Mouse (Mus musculus) limb, embryonic 13.5 days (tissue): ENCODE measurements around the gene Grip1. TPM values are rescaled to one million over a fixed set of nuclear protein-coding genes. Genes with fewer than 3 reads are reported as not detected.

Experiments used
- ATAC-seq: fragments of 200-750 bp; cut with Nextera tagmentation; 2 replicates; pipeline ENCODE4 v1.8.0; 2017; ENCODE audit warnings: low read depth, moderate number of reproducible peaks, moderate TSS enrichment; ENCODE audit not compliant: low FRiP score
- H3K27ac ChIP-seq: fragments of 300-500 bp; sonication (generic); 2 replicates; pipeline ENCODE4 v1.5.1; 2015; ENCODE audit warnings: inconsistent platforms, mild to moderate bottlenecking, moderate library complexity
- H3K27me3 ChIP-seq: fragments of 300-500 bp; sonication (generic); 2 replicates; pipeline ENCODE4 v1.6.1; 2015; ENCODE audit warnings: mild to moderate bottlenecking, inconsistent platforms
- H3K36me3 ChIP-seq: fragments of 300-500 bp; sonication (generic); 2 replicates; pipeline ENCODE4 v1.6.1; 2015; ENCODE audit warnings: inconsistent platforms, mild to moderate bottlenecking, moderate library complexity
- H3K4me1 ChIP-seq: fragments of 300-500 bp; sonication (generic); 2 replicates; pipeline ENCODE4 v1.6.1; 2015; ENCODE audit warnings: inconsistent platforms
- H3K4me2 ChIP-seq: fragments of 300-500 bp; sonication (generic); replicated peaks from 2 replicates; pipeline ENCODE4 v1.6.1; 2015; ENCODE audit warnings: inconsistent platforms, mild to moderate bottlenecking, moderate library complexity
- H3K4me3 ChIP-seq: fragments of 300-500 bp; sonication (generic); 2 replicates; pipeline ENCODE4 v1.5.1; 2015; ENCODE audit warnings: moderate library complexity, mild to moderate bottlenecking, inconsistent platforms
- H3K9ac ChIP-seq: fragments of 300-500 bp; sonication (generic); 2 replicates; pipeline ENCODE4 v1.6.1; 2015; ENCODE audit warnings: mild to moderate bottlenecking, inconsistent platforms
- H3K9me3 ChIP-seq: fragments of 300-500 bp; sonication (generic); 2 replicates; pipeline ENCODE4 v1.6.1; 2016; ENCODE audit warnings: inconsistent platforms
- WGBS: fragments of 180-500 bp; shearing (Covaris S2); methylation state at CpG from one replicate; pipeline ENCODE4 v1.1.7; 2015; 5-methylcytosine and 5-hydroxymethylcytosine counted together
- polyA plus RNA-seq: library from polyadenylated mRNA; unstranded; fragments of >200 nt; fragmentation: Nextera tagmentation; extraction: Ambion mirVana; gene quantifications from 2 replicates; pipeline ENCODE4 v1.2.1, GENCODE M21; 2015

Grip1 gene
- polyA plus RNA-seq, 1 experiment from 2014 or later = 5.1 TPM

DNA sequence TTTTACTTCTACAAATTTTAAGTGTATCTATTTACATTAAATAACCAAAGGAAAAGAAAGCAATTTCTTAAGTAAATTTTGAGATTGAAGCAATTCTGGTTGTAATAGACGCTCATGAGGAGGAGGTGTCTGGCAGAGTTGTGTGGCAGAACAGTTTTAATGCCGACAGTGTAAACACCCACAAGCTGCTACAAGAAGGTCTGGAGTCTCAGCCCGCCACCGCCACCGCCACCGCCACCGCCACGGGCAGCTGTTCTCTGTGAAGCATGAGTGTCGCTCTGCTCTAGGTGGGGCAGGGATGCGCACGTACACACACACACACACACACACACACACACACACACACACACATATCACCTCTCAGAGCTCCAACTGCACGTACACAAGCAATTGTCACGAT lies 558.7 kb downstream of the Grip1 start:
- Histone ChIP-seq H3K9ac (no peak overlapping the region), H3K9me3 (no peaks in the 10 kb centered on the region), H3K27me3 (no peaks in the 10 kb centered on the region), H3K36me3 (peaks cover 7% of the 10 kb centered on the region; the same call in 1 of the 2 replicates), H3K4me3 (no peak overlapping the region), H3K4me1 (peaks cover 10% of the 10 kb centered on the region), H3K4me2 (no peak overlapping the region), H3K27ac (no peak overlapping the region)
- 88% methylated on average over 13 of the region's 13 CpGs for WGBS
- ATAC-seq = no peak

GRCm38 (mm10) chr10:120015117-120015516 lies 561.5 kb downstream of the Grip1 start:
- no peak overlapping the region for H3K4me2 ChIP-seq
- H3K27me3 ChIP-seq = no peaks in the 10 kb centered on the region
- H3K9me3 ChIP-seq = no peaks in the 10 kb centered on the region
- peaks cover 3% of the 10 kb centered on the region; the same call in 1 of the 2 replicates for H3K36me3 ChIP-seq
- no peak overlapping the region for H3K4me3 ChIP-seq
- H3K9ac ChIP-seq = no peak overlapping the region
- no peak for ATAC-seq
- peaks cover 6% of the 10 kb centered on the region; the same call in 1 of the 2 replicates for H3K4me1 ChIP-seq
- H3K27ac ChIP-seq = no peak overlapping the region
- WGBS = 84% methylated on average over 3 of the region's 3 CpGs

- ATAC-seq = 0 out of 2 replicates have a peak, but pooled peaks have one; percentile 8
- WGBS = 76% methylated on average over 10 of the region's 10 CpGs
These were observed 572.8 kb downstream of the Grip1 start for GRCm38 (mm10) chr10:120026437-120026836.

GRCm38 (mm10) chr10:120030901-120031300 lies 577.3 kb downstream of the Grip1 start:
- no peak overlapping the region for H3K9ac ChIP-seq
- no peak overlapping the region for H3K4me3 ChIP-seq
- no peaks in the 10 kb centered on the region for H3K36me3 ChIP-seq
- H3K4me2 ChIP-seq = no peak overlapping the region
- H3K27ac ChIP-seq = no peak overlapping the region
- no peaks in the 10 kb centered on the region for H3K4me1 ChIP-seq
- H3K27me3 ChIP-seq = no peaks in the 10 kb centered on the region
- H3K9me3 ChIP-seq = no peaks in the 10 kb centered on the region
- WGBS = 90% methylated on average over 6 of the region's 6 CpGs
- ATAC-seq = no peak

More at GRCm38 (mm10) chr10:120026437-120026836, 572.8 kb downstream of the Grip1 start:
- Histone ChIP-seq H3K4me2 (no peak overlapping the region), H3K9me3 (no peaks in the 10 kb centered on the region), H3K27me3 (no peaks in the 10 kb centered on the region), H3K36me3 (no peaks in the 10 kb centered on the region), H3K27ac (no peak overlapping the region), H3K9ac (no peak overlapping the region), H3K4me1 (no peaks in the 10 kb centered on the region), H3K4me3 (no peak overlapping the region)

GRCm38 (mm10) chr10:120031316-120031715 lies 577.7 kb downstream of the Grip1 start:
- H3K27me3 ChIP-seq = no peaks in the 10 kb centered on the region
- H3K9me3 ChIP-seq = no peaks in the 10 kb centered on the region
- H3K4me3 ChIP-seq = no peak overlapping the region
- H3K4me1 ChIP-seq = no peaks in the 10 kb centered on the region
- H3K36me3 ChIP-seq = no peaks in the 10 kb centered on the region
- 86% methylated on average over 8 of the region's 8 CpGs for WGBS
- H3K9ac ChIP-seq = no peak overlapping the region
- H3K4me2 ChIP-seq = no peak overlapping the region
- H3K27ac ChIP-seq = no peak overlapping the region
- ATAC-seq = no peak

DNA sequence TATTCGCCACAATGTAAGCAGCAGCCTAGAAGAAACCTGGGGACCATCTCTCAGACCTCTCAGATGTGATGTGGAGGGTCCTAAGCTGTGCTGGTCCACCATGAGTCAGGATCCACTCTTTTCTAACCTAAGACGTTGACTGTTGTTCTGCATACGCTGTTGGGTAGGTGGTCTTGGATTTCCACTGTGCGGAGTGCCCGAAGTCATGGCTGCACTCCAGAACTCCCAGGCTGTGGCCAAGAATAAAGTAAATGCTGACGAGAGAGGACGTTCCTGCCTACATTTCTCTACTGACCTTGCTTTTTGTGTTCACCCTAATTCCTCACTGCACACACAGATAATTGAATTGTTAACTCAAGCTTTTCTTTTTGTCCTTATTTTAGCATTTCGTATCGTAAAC lies 580.2 kb downstream of the Grip1 start:
- H3K4me2 ChIP-seq = 0 out of 2 replicates have a peak overlapping the region, but pooled peaks have one; percentile 14
- no peaks in the 10 kb centered on the region for H3K36me3 ChIP-seq
- no peaks in the 10 kb centered on the region for H3K9me3 ChIP-seq
- WGBS = 68% methylated on average over 9 of the region's 9 CpGs
- H3K4me3 ChIP-seq = no peak overlapping the region
- H3K27ac ChIP-seq = no peak overlapping the region
- no peak overlapping the region for H3K9ac ChIP-seq
- H3K4me1 ChIP-seq = no peaks in the 10 kb centered on the region
- H3K27me3 ChIP-seq = no peaks in the 10 kb centered on the region
- no peak for ATAC-seq

GRCm38 (mm10) chr10:120035211-120035733 lies 581.6 kb downstream of the Grip1 start:
- no peaks in the 10 kb centered on the region for H3K36me3 ChIP-seq
- 56% methylated on average over 15 of the region's 15 CpGs for WGBS
- no peaks in the 10 kb centered on the region for H3K4me1 ChIP-seq
- no peak overlapping the region for H3K4me3 ChIP-seq
- no peaks in the 10 kb centered on the region for H3K9me3 ChIP-seq
- H3K27ac ChIP-seq = no peak overlapping the region
- H3K9ac ChIP-seq = no peak overlapping the region
- H3K27me3 ChIP-seq = no peaks in the 10 kb centered on the region
- H3K4me2 ChIP-seq = no peak overlapping the region
- no peak for ATAC-seq

- WGBS = 87% methylated on average over 6 of the region's 6 CpGs
These were observed 582.2 kb downstream of the Grip1 start for GRCm38 (mm10) chr10:120035824-120036223.

GRCm38 (mm10) chr10:120038194-120038593 lies 584.6 kb downstream of the Grip1 start:
- no peak overlapping the region for H3K4me3 ChIP-seq
- H3K4me1 ChIP-seq = no peaks in the 10 kb centered on the region
- no peak overlapping the region for H3K9ac ChIP-seq
- no peaks in the 10 kb centered on the region for H3K9me3 ChIP-seq
- 92% methylated on average over 5 of the region's 5 CpGs for WGBS
- H3K27ac ChIP-seq = no peak overlapping the region
- no peaks in the 10 kb centered on the region for H3K27me3 ChIP-seq
- no peak for ATAC-seq
- no peaks in the 10 kb centered on the region for H3K36me3 ChIP-seq
- no peak overlapping the region for H3K4me2 ChIP-seq

More at GRCm38 (mm10) chr10:120035824-120036223, 582.2 kb downstream of the Grip1 start:
- no peaks in the 10 kb centered on the region for H3K36me3 ChIP-seq
- no peaks in the 10 kb centered on the region for H3K4me1 ChIP-seq
- ATAC-seq = no peak
- H3K9me3 ChIP-seq = no peaks in the 10 kb centered on the region
- no peak overlapping the region for H3K9ac ChIP-seq
- no peaks in the 10 kb centered on the region for H3K27me3 ChIP-seq
- H3K4me2 ChIP-seq = no peak overlapping the region
- H3K27ac ChIP-seq = no peak overlapping the region
- no peak overlapping the region for H3K4me3 ChIP-seq

DNA sequence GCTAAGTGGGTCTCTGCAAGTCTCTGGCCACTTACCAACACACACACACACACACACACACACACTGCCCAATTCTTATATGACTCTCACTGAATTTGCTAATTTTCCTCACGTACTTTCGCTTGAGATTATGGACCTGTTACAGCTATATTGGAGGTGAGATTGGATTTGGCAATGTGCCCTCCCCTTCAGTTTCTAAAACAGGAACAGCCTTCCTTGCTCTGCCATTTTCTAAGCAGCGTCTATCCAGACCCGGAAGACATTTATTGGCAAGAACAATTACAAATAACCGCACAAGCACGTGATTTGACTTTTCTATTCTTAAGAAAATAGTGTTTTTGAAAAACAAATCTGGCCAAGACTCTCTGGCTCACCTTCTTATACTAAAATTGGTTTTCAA lies 590.6 kb downstream of the Grip1 start:
- no peaks in the 10 kb centered on the region for H3K9me3 ChIP-seq
- H3K4me3 ChIP-seq = no peak overlapping the region
- H3K27ac ChIP-seq = no peak overlapping the region
- H3K27me3 ChIP-seq = no peaks in the 10 kb centered on the region
- H3K4me1 ChIP-seq = no peaks in the 10 kb centered on the region
- ATAC-seq = no peak
- H3K9ac ChIP-seq = no peak overlapping the region
- no peak overlapping the region for H3K4me2 ChIP-seq
- 76% methylated on average over 6 of the region's 6 CpGs for WGBS
- peaks cover under 1% of the 10 kb centered on the region for H3K36me3 ChIP-seq

DNA sequence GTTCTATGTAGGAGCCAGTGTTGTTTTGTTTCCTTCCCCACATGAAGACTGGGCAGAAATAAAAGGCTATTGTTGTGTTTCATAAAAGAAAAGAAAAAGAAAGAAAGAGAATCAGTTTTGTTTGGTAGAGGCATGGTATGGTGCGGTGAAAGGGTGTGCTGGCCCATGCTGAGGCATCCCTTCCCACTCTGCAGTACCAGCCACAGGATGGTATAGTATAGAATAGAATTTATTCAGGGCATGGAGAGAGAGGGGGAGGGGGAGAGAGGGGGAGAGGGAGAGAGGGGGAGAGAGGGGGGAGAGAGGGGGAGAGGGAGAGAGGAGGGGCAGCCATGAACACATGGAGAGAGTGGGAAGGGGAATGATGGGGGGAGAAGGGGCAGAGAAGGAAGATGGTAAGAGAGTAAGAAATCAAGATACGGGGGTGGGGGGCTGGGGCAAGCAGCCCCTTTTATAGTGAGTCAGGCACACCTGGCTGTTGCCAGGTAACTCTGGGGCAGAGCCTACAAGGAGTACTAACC lies 591.1 kb downstream of the Grip1 start:
- Histone ChIP-seq H3K27ac (no peak overlapping the region), H3K9ac (no peak overlapping the region), H3K4me2 (no peak overlapping the region), H3K4me1 (no peaks in the 10 kb centered on the region), H3K4me3 (no peak overlapping the region), H3K9me3 (no peaks in the 10 kb centered on the region), H3K36me3 (peaks cover 6% of the 10 kb centered on the region), H3K27me3 (no peaks in the 10 kb centered on the region)
- 87% methylated on average over 2 of the region's 2 CpGs for WGBS
- ATAC-seq = no peak

DNA sequence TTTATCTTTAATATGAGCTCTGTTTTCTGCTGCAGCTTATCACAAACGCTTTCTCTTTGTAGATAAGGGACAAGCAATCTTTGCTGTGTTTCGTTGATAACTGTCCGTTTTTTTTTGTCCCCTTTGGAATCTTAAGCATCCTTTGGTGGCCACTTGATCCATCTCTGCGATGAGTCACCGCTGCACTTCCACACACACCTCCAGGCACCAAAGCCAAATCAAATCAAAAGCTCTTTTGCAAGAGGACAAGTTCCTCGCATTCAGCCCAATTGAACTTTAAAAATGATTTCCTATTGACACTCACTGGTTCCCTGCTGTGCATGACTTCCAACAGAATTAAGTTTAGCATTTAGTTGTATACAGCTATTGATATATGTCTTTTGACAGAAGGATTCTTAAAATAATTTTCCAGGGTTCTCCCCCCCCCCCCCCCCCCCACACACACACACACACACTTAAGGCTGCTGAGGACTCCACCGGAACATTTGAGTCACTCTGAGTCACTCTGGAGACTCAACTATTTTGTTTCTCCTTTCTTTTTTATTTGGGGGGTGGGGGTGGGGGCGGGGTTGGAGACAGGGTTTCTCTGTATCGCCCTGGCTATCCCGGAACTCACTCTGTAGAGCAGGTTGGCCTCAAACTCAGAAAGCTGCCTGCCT lies 607.1 kb downstream of the Grip1 start:
- no peaks in the 10 kb centered on the region for H3K27me3 ChIP-seq
- H3K4me2 ChIP-seq = no peak overlapping the region
- 92% methylated on average over 10 of the region's 10 CpGs for WGBS
- H3K9me3 ChIP-seq = peaks cover 5% of the 10 kb centered on the region; the same call in 1 of the 2 replicates
- ATAC-seq = no peak
- H3K27ac ChIP-seq = no peak overlapping the region
- H3K4me1 ChIP-seq = no peaks in the 10 kb centered on the region
- H3K36me3 ChIP-seq = peaks cover 11% of the 10 kb centered on the region; the same call in 1 of the 2 replicates
- H3K9ac ChIP-seq = no peak overlapping the region
- H3K4me3 ChIP-seq = no peak overlapping the region
